Mouse (Mus musculus) liver, embryonic 18 days (tissue): ENCODE results near the gene Tgfb3. TPM values are rescaled to one million over a fixed set of nuclear protein-coding genes. Genes with fewer than 3 reads are reported as not detected.

Experiments
- polyA plus RNA-seq: library from polyadenylated mRNA; depleted of rRNA; stranded (reverse); fragments of >200 nt; gene quantifications from 2 replicates; pipeline ENCODE4 v1.2.3, GENCODE M21; 2012; rRNA removed

Tgfb3 gene
- polyA plus RNA-seq = 1.7 and 2.1 TPM in 2 replicates

DNA sequence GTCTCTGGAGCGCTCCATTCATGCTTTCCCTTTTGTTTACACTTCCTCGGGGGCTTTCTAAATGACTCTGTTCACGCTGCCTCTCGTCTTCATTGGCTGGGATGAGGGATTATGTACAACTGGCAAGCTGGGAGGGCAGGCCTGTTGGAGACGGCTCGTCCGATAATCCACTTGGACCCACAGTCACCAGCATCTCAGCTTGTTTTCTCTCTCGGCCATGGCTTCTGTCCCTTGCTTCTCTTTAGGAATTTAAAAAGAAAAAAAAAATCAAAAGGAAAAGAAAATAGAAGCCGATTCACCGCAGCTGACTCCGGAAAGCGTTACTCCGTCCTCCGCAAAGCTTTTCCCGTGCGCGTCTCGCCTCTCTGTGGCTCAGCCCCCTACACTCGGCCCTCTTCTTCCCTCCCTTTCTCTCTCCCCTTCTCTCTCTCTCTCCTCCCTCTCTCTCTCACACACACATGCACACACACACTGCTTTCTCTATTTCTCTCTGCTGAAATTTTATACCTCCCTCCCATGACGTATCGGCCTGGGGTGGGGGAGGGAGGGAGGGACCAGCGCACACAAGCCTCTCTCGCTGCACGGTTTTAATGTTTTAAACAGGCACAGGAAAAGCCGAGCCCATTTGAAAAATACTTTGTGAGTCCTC lies at the start of gene Tgfb3:
Gene Tgfb3 (minus strand): TSS at position 489 of the 649 bp plus-strand sequence.

DNA sequence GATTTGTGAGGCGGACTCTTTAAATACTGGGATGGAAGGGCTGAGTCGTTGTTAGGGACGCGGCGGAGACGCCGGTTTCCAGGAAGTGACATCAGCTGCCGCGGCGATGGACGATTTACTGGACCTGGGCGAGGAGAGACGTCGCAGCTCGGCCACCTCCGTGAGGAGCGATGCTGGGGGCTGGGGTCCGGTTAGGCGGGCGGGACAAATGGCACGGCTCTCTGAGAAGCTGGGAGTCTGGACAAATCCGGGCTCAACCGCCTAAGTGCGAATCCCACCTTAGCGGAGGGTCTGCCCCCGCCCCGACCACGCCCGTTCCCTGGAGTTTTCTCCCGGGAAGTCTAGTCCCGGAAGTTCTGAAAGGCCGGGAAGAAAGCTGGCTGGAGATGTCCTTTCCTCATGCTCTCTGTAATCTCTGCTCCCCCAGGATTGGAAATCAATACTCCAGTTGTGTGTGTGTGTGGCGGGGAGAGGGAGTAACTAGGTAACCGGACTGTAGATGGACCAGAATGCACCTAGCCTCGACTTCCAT lies 3.7 kb upstream of the Tgfb3 start, which contains the start of gene Ift43:
Gene Ift43 (plus strand): TSS at position 61 of the 532 bp plus-strand sequence.

Other genes with a start within 250 kb of the Tgfb3 start
- gene Ift43, start 3.5 kb upstream of the Tgfb3 start, polyA plus RNA-seq = 6.3 and 6.5 TPM in 2 replicates
- 4.7 and 5.0 TPM in 2 replicates for gene Gpatch2l, start 162.8 kb upstream of the Tgfb3 start, polyA plus RNA-seq